Comparison of ENCODE assay signal across 8 mouse cellular contexts in genomic region chr4:119733184-119733880, GRCm38 (mm10). TPM values are rescaled to one million over a fixed set of nuclear protein-coding genes. Genes with fewer than 3 reads are reported as not detected.
A peak's percentile ranks its signal among the peaks of the same experiment; 100 is the strongest.
DNase-seq lines count a peak whose midpoint lies in the region; TF ChIP-seq lines count a peak whose summit lies in the region.

Hivep3 (plus strand) TSS chr4:119733784.

- peak within 1 kb of the TSS; percentile 89 for H3K27ac ChIP-seq in left cerebral cortex, adult 2 months
- peak within 1 kb of the TSS; percentile 65 for H3K27ac ChIP-seq in macrophage

- no peaks in the 10 kb centered on the region for H3K79me2 ChIP-seq in macrophage (ENCODE audit: inconsistent target)

- DNase-seq in adrenal gland, adult 18-20 months (ENCODE audit: low spot score in 2 of 2) = peak; percentile 100
- peak; percentile 98 for DNase-seq in embryo, embryonic 10.5 days (ENCODE audit: low spot score)
- DNase-seq in gastrocnemius, postnatal 10 days = peak; percentile 100
- peak; percentile 90 for DNase-seq in hindlimb bud, embryonic 11.5 days (ENCODE audit: extremely low spot score, low read depth, low spot score)
- peak; percentile 100 for DNase-seq in left cerebral cortex, adult 2 months (ENCODE audit: extremely low spot score in 1 of 2, low spot score in 2 of 2)
- peak; percentile 99 for DNase-seq in retina, postnatal 7 days (ENCODE audit: low read depth, low spot score)
- DNase-seq in urinary bladder, adult 18-20 months (ENCODE audit: low spot score in 2 of 2) = peak; percentile 100

- intact Hi-C loops in left cerebral cortex, adult 2 months (cut with DNase I) = no loop called here

- 1% methylated on average over 47 of the region's 47 CpGs for WGBS in macrophage (ENCODE audit: missing documents)

- H3K36me3 ChIP-seq in macrophage (ENCODE audit: inconsistent target) = no peaks in the 10 kb centered on the region

- TF ChIP-seq CTCF in left cerebral cortex, adult 2 months (IDR thresholded peaks at IDR 0.05) = no peak; the same call in 1 of the 2 replicates

- peak within 1 kb of the TSS; percentile 91 for H3K4me3 ChIP-seq in left cerebral cortex, adult 2 months
- H3K4me3 ChIP-seq in macrophage (ENCODE audit: inconsistent target) = peak within 1 kb of the TSS; percentile 49

RNA-seq across cellular contexts. Expression of gene Hivep3, which starts in this region (rescaled TPM):
- total RNA-seq in adrenal gland, adult 18-20 months (2021) = 1 to 10 TPM; 6.9 to 9.9 TPM
- total RNA-seq in gastrocnemius, postnatal 10 days (2021) = 1 to 10 TPM; 3.5 to 3.9 TPM
- 10 to 100 TPM; 65.8 to 87.4 TPM for total RNA-seq in left cerebral cortex, adult 2 months (2021)
- total RNA-seq in macrophage (2018; cell fraction: chromatin; rRNA removed) = 100 to 1,000 TPM in 8 of 26 experiments, 10 to 100 TPM in 18; 29.4 to 361 (median 63.0) TPM
- 10 to 100 TPM in 18 of 26 experiments, 1 to 10 TPM in 8; 7.5 to 50.9 (median 11.8) TPM for total RNA-seq in macrophage (2018; cell fraction: cytosol; rRNA removed)
- total RNA-seq in macrophage (2018; cell fraction: nucleus; rRNA removed) = 100 to 1,000 TPM in 7 of 26 experiments, 10 to 100 TPM in 19; 21.7 to 247 (median 38.6) TPM
- 6.8 to 16.3 TPM (median 9.7 TPM) in 3 replicates for polyA plus RNA-seq in macrophage (2018)

Comparison
In these comparisons a context has a peak if more than half of its experiments do, and no peak if none do; other contexts are left out.
1. Peak in every context shown above with its lines: DNase-seq, H3K4me3 ChIP-seq and H3K27ac ChIP-seq.
2. RNA of gene Hivep3 (total RNA-seq): 65.8 to 87.4 TPM in left cerebral cortex, adult 2 months; 6.9 to 9.9 TPM in adrenal gland, adult 18-20 months and 3.5 to 3.9 TPM in gastrocnemius, postnatal 10 days; every median in the first group is over 4 times any median in the second.